Mouse (Mus musculus) forebrain, postnatal 0 days (tissue): ENCODE data around the gene Utrn. TPM values are rescaled to one million over a fixed set of nuclear protein-coding genes. Genes with fewer than 3 reads are reported as not detected.

Experiments
- ATAC-seq: fragments of 200-750 bp; cut with Nextera tagmentation; 2 replicates; pipeline ENCODE4 v1.8.0; 2017; ENCODE audit warnings: mild to moderate bottlenecking, moderate library complexity
- DNase-seq: peaks from one replicate; pipeline ENCODE4 v3.0.0-alpha.2; 2015
- H3K27ac ChIP-seq: fragments of 300-500 bp; sonication (generic); 2 replicates; pipeline ENCODE4 v1.5.1; 2014; ENCODE audit warnings: low read depth, mild to moderate bottlenecking, antibody characterized with exemption, low read length, moderate library complexity, mixed read lengths
- H3K27me3 ChIP-seq: fragments of 300-500 bp; sonication (generic); 2 replicates; pipeline ENCODE4 v1.6.1; 2014; ENCODE audit warnings: mild to moderate bottlenecking, low read length, mixed read lengths; ENCODE audit not compliant: insufficient read depth
- H3K36me3 ChIP-seq: fragments of 300-500 bp; sonication (generic); 2 replicates; pipeline ENCODE4 v1.6.1; 2014; ENCODE audit warnings: mild to moderate bottlenecking, moderate library complexity; ENCODE audit not compliant: insufficient read depth
- H3K4me1 ChIP-seq: fragments of 300-500 bp; sonication (generic); 2 replicates; pipeline ENCODE4 v1.6.1; 2014; ENCODE audit warnings: antibody characterized with exemption; ENCODE audit not compliant: insufficient read depth
- H3K4me2 ChIP-seq: fragments of 300-500 bp; sonication (generic); 2 replicates; pipeline ENCODE4 v1.6.1; 2014; ENCODE audit warnings: low read depth, mild to moderate bottlenecking, moderate library complexity
- H3K4me3 ChIP-seq: fragments of 300-500 bp; sonication (generic); 2 replicates; pipeline ENCODE4 v1.5.1; 2014; ENCODE audit warnings: low read depth, low read length, mixed read lengths
- H3K9ac ChIP-seq: fragments of 300-500 bp; sonication (generic); 2 replicates; pipeline ENCODE4 v1.6.1; 2014; ENCODE audit warnings: mild to moderate bottlenecking
- H3K9me3 ChIP-seq: fragments of 300-500 bp; sonication (generic); 2 replicates; pipeline ENCODE4 v1.6.1; 2016; ENCODE audit warnings: low read length
- CTCF ChIP-seq: sonication (generic); IDR thresholded peaks from 2 replicates; pipeline ENCODE4 v1.5.1; 2016; ENCODE audit warnings: antibody characterized with exemption, control low read depth, low read depth
- WGBS: fragments of 180-500 bp; shearing (Covaris S2); extraction: QIAGEN DNeasy Blood & Tissue Kit; methylation state at CpG from one replicate; pipeline ENCODE4 v1.1.7; 2014; 5-methylcytosine and 5-hydroxymethylcytosine counted together
- polyA plus RNA-seq: library from polyadenylated mRNA; unstranded; fragments of >200 nt; fragmentation: Nextera tagmentation; extraction: Ambion mirVana; gene quantifications from 2 replicates; pipeline ENCODE4 v1.2.1, GENCODE M21; 2015
- total RNA-seq: library from RNA; depleted of rRNA; stranded (reverse); fragments of >200 nt; gene quantifications from 2 replicates; pipeline ENCODE4 v1.2.3, GENCODE M21; 2014

The Utrn gene
- total and polyA plus RNA-seq, 2 experiments from 2014 or later: 14.2 to 26.8 TPM

- H3K4me3 ChIP-seq: no peak overlapping the region
- H3K9ac ChIP-seq: no peak overlapping the region
- TF ChIP-seq CTCF: no peak
- ATAC-seq (no peak), DNase-seq (no peak)
- WGBS: 78% methylated on average over 8 of the region's 8 CpGs
- H3K9me3 ChIP-seq: no peaks in the 10 kb centered on the region
- no peaks in the 10 kb centered on the region for H3K27me3 ChIP-seq
- H3K36me3 ChIP-seq: no peaks in the 10 kb centered on the region
- H3K27ac ChIP-seq: no peak overlapping the region
- no peak overlapping the region for H3K4me2 ChIP-seq
- H3K4me1 ChIP-seq: no peaks in the 10 kb centered on the region
Observed at GRCm38 (mm10) chr10:12874577-12875277, 5.6 kb upstream of the Utrn start.

- H3K4me3 ChIP-seq: peak overlapping the region; percentile 79
- no peaks in the 10 kb centered on the region for H3K36me3 ChIP-seq
- ATAC-seq (no peak), DNase-seq (no peak)
- no peak overlapping the region for H3K27ac ChIP-seq
- H3K27me3 ChIP-seq: no peaks in the 10 kb centered on the region
- no peak for TF ChIP-seq CTCF
- 37% methylated on average over 1 of the region's 1 CpGs for WGBS
- H3K4me2 ChIP-seq: peak overlapping the region; percentile 92
- H3K9me3 ChIP-seq: no peaks in the 10 kb centered on the region
- H3K9ac ChIP-seq: peak overlapping the region; percentile 62; the same call in 1 of the 2 replicates
- H3K4me1 ChIP-seq: no peaks in the 10 kb centered on the region
Observed at GRCm38 (mm10) chr10:12869846-12870245, 681 bp upstream of the Utrn start.

DNA sequence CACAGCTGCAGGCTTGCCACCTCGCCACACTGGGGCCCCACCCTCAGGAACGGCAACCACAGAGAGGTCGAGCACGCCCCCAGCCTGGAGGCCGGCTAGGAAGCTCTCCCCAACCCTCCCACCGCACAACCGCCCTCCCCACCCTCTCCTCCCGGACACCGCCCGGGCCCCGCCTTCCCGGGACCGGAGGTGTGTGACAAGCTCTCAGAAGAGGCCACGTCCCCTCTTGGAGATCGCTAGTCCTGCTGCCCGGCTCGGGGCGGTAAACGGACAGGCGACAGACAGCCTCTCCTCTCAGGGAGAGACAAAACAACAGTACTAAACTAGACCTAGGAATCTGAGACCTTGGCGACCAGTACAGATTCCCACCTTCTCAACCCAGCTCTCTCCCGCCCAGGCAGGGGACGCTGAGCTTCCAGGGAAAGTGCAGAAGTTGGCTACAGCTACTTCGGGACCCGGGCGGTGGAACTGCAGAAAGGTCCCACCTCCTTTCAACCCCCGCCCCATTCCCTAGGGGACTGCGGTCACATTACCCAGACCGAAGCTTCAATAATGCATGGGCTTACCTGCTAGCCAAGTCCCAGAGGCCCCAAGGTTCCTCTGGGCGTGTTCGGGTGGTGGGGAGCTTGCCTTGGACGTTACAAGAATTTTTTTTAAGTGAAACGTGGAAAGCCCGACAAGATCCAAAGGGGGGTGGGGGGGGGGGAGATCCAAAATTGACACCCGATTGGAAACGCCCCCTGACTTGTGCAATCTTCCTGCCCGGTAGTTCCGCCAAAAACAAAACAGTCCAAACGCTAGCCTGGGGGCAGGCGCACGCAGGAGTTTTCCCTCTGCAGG is 756 bp downstream of the Utrn start:
- ATAC-seq (peak; percentile 49), DNase-seq (peak; percentile 25)
- WGBS: under 1% methylated on average over 40 of the region's 41 CpGs
- Histone ChIP-seq H3K4me1 (no peaks in the 10 kb centered on the region), H3K4me2 (peak overlapping the region; percentile 92), H3K27me3 (no peaks in the 10 kb centered on the region), H3K9me3 (no peaks in the 10 kb centered on the region), H3K36me3 (no peaks in the 10 kb centered on the region), H3K27ac (no peak overlapping the region), H3K9ac (peak overlapping the region; percentile 62), H3K4me3 (peak overlapping the region; percentile 79)
- no peak for TF ChIP-seq CTCF

- no peaks in the 10 kb centered on the region for H3K4me1 ChIP-seq
- DNase-seq (no peak), ATAC-seq (no peak; the same call in 1 of the 2 replicates)
- H3K4me3 ChIP-seq: peak overlapping the region; percentile 79
- H3K27ac ChIP-seq: no peak overlapping the region
- no peaks in the 10 kb centered on the region for H3K36me3 ChIP-seq
- H3K9me3 ChIP-seq: no peaks in the 10 kb centered on the region
- H3K4me2 ChIP-seq: peak overlapping the region; percentile 92
- no peaks in the 10 kb centered on the region for H3K27me3 ChIP-seq
- TF ChIP-seq CTCF: no peak
- H3K9ac ChIP-seq: peak overlapping the region; percentile 62
- WGBS: under 1% methylated on average over 12 of the region's 12 CpGs
Observed at GRCm38 (mm10) chr10:12867733-12868188, 1.4 kb downstream of the Utrn start.

GRCm38 (mm10) chr10:12866971-12867732 is 2.0 kb downstream of the Utrn start:
- ATAC-seq (no peak), DNase-seq (no peak)
- peak; percentile 28; the same call in 1 of the 2 replicates for TF ChIP-seq CTCF
- Histone ChIP-seq H3K4me3 (peak overlapping the region; percentile 79), H3K27ac (no peak overlapping the region), H3K9ac (no peak overlapping the region), H3K27me3 (no peaks in the 10 kb centered on the region), H3K36me3 (no peaks in the 10 kb centered on the region), H3K4me2 (peak overlapping the region; percentile 92), H3K9me3 (no peaks in the 10 kb centered on the region), H3K4me1 (no peaks in the 10 kb centered on the region)
- 5% methylated on average over 28 of the region's 28 CpGs for whole genome bisulfite sequencing

DNA sequence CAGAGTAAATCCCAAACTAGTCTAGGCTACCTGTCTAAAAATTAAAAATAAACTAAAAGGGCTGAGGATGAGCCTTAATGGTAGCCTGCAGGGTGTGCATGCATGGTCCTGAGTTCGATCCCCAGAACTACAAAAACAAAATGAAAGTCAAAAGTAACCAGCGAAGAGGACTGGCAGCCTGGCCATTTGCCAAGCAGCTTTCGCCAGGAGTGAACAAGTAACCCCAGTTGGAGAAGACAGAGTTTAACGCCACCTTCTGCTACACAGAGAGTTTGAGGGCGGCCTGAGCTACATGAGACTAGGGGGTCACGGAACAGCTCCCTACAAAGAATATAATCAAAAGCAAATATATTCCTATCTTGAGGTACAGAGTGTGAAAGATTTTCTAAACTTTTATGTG is 4.0 kb downstream of the Utrn start:
- Histone ChIP-seq H3K9me3 (no peaks in the 10 kb centered on the region), H3K9ac (no peak overlapping the region), H3K27me3 (no peaks in the 10 kb centered on the region), H3K27ac (no peak overlapping the region), H3K36me3 (no peaks in the 10 kb centered on the region), H3K4me1 (0 out of 2 replicates have a peak, but pooled peaks cover 6% of the 10 kb centered on the region), H3K4me2 (no peak overlapping the region), H3K4me3 (no peak overlapping the region)
- DNase-seq: no peak
- no peak for ATAC-seq
- WGBS: 80% methylated on average over 6 of the region's 6 CpGs
- no peak for TF ChIP-seq CTCF
